Mouse (Mus musculus) midbrain, embryonic 14.5 days (tissue): ENCODE results near the gene Amy2a5. TPM values are rescaled to one million over a fixed set of nuclear protein-coding genes. Genes with fewer than 3 reads are reported as not detected.
"Not testable (repeated sequence)": the region's sequence is repeated elsewhere in the genome, so short reads cannot be mapped to it uniquely, and the experiment has no call there.

Source experiments
- ATAC-seq: fragments of 200-750 bp; cut with Nextera tagmentation; 2 replicates; pipeline ENCODE4 v1.8.0; 2017; ENCODE audit warnings: moderate number of reproducible peaks, moderate library complexity; ENCODE audit not compliant: low FRiP score, low TSS enrichment
- DNase-seq: peaks from one replicate; pipeline ENCODE4 v3.0.0-alpha.2; 2015
- H3K27ac ChIP-seq: fragments of 300-500 bp; sonication (generic); replicated peaks from 2 replicates; pipeline ENCODE4 v1.5.1; 2014; ENCODE audit warnings: mild to moderate bottlenecking, low read depth, low read length, moderate library complexity
- H3K27me3 ChIP-seq: fragments of 300-500 bp; sonication (generic); 2 replicates; pipeline ENCODE4 v1.6.1; 2014; ENCODE audit warnings: low read length, control low read depth, mixed read lengths; ENCODE audit not compliant: control insufficient read depth, insufficient read depth
- H3K36me3 ChIP-seq: fragments of 300-500 bp; sonication (generic); 2 replicates; pipeline ENCODE4 v1.6.1; 2014; ENCODE audit warnings: low read length, control low read depth; ENCODE audit not compliant: control insufficient read depth, insufficient read depth
- H3K4me1 ChIP-seq: fragments of 300-500 bp; sonication (generic); 2 replicates; pipeline ENCODE4 v1.6.1; 2014; ENCODE audit warnings: mild to moderate bottlenecking, antibody characterized with exemption, low read length, control low read depth; ENCODE audit not compliant: control insufficient read depth, insufficient read depth
- H3K4me2 ChIP-seq: fragments of 300-500 bp; sonication (generic); 2 replicates; pipeline ENCODE4 v1.6.1; 2014; ENCODE audit warnings: mild to moderate bottlenecking, low read length, moderate library complexity
- H3K4me3 ChIP-seq: fragments of 300-500 bp; sonication (generic); replicated peaks from 2 replicates; pipeline ENCODE4 v1.5.1; 2014; ENCODE audit warnings: low read depth, low read length
- H3K9ac ChIP-seq: fragments of 300-500 bp; sonication (generic); replicated peaks from 2 replicates; pipeline ENCODE4 v1.6.1; 2014; ENCODE audit warnings: mild to moderate bottlenecking, low read length, moderate library complexity
- H3K9me3 ChIP-seq: fragments of 300-500 bp; sonication (generic); 2 replicates; pipeline ENCODE4 v1.6.1; 2016; ENCODE audit warnings: low read length, control low read depth, mixed read lengths; ENCODE audit not compliant: control insufficient read depth
- WGBS: fragments of 180-500 bp; shearing (Covaris S2); extraction: QIAGEN DNeasy Blood & Tissue Kit; methylation state at CpG from one replicate; pipeline ENCODE4 v1.1.7; 2014; 5-methylcytosine and 5-hydroxymethylcytosine counted together
- polyA plus RNA-seq: library from polyadenylated mRNA; unstranded; fragments of >200 nt; fragmentation: Nextera tagmentation; extraction: Ambion mirVana; gene quantifications from 2 replicates; pipeline ENCODE4 v1.2.1, GENCODE M21; 2014

Gene Amy2a5
- 0.12 TPM in 1 of 2 replicates, not detected in the other for polyA plus RNA-seq

GRCm38 (mm10) chr3:113258737-113259136 is at the start of gene Amy2a5:
Amy2a5 (minus strand) TSS chr3:113258837.
- DNase-seq, H3K4me1 ChIP-seq, ATAC-seq, H3K9me3 ChIP-seq, H3K4me3 ChIP-seq, H3K4me2 ChIP-seq, H3K9ac ChIP-seq, H3K27ac ChIP-seq, H3K27me3 ChIP-seq, H3K36me3 ChIP-seq: not testable (repeated sequence)
- WGBS, result no CpG with 5 or more reads among the region's 4 CpGs

GRCm38 (mm10) chr3:113291349-113291748 is 32.7 kb upstream of the Amy2a5 start, which contains the start of gene Amy2a4:
Amy2a4 (minus strand) TSS chr3:113291449.
- not testable (repeated sequence) for H3K9ac ChIP-seq, H3K9me3 ChIP-seq, H3K4me3 ChIP-seq, H3K4me2 ChIP-seq, H3K27ac ChIP-seq, H3K27me3 ChIP-seq, DNase-seq, ATAC-seq, H3K4me1 ChIP-seq, H3K36me3 ChIP-seq
- no CpG with 5 or more reads among the region's 4 CpGs for WGBS

- H3K4me1 ChIP-seq, H3K36me3 ChIP-seq, H3K4me2 ChIP-seq, H3K9me3 ChIP-seq, H3K4me3 ChIP-seq, H3K27me3 ChIP-seq, DNase-seq, H3K9ac ChIP-seq, H3K27ac ChIP-seq: not testable (repeated sequence)
- peak; percentile 63; the same call in 1 of the 2 replicates for ATAC-seq
Measured at GRCm38 (mm10) chr3:113280285-113280684, 21.6 kb upstream of the Amy2a5 start.

GRCm38 (mm10) chr3:113279586-113279985 is 20.9 kb upstream of the Amy2a5 start:
- H3K4me1 ChIP-seq, H3K27ac ChIP-seq, H3K36me3 ChIP-seq, H3K9me3 ChIP-seq, H3K4me3 ChIP-seq, H3K27me3 ChIP-seq, H3K4me2 ChIP-seq, H3K9ac ChIP-seq, DNase-seq, ATAC-seq: not testable (repeated sequence)

DNA sequence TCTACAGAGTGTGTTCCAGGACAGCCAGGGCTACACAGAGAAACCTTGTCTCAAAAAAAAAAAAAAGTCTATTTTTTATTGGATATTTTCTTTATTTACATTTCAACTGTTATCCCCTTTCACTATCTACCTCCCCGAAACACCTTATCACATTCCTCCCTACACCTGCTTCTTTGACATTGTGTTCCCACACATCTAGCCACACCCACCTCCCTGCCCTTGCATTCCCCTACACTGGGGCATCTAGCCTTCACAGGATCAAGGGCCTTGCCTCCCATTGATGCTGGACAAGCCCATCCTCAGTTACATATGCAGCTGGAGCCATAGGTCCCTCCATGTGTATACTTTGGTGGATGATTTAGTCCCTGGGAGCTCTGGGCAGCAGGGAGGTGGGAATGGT is 31.5 kb downstream of the Amy2a5 start:
- Histone ChIP-seq H3K27ac (no peak overlapping the region), H3K36me3 (no peaks in the 10 kb centered on the region), H3K4me3 (no peak overlapping the region), H3K4me2 (no peak overlapping the region), H3K9ac (no peak overlapping the region), H3K4me1 (no peaks in the 10 kb centered on the region), H3K9me3 (no peaks in the 10 kb centered on the region), H3K27me3 (no peaks in the 10 kb centered on the region)
- DNase-seq (no peak), ATAC-seq (no peak)
- whole genome bisulfite sequencing, result 87% methylated on average over 1 of the region's 1 CpGs

Other genes starting within 250 kb of the Amy2a5 start
- gene Amy2a4, start 32.6 kb upstream of the Amy2a5 start, polyA plus RNA-seq, result not detected in 2 replicates
- not detected in 2 replicates for gene Amy2a3, start 65.2 kb upstream of the Amy2a5 start, polyA plus RNA-seq
- not detected in 2 replicates for gene Amy2a2, start 97.8 kb upstream of the Amy2a5 start, polyA plus RNA-seq